Mouse (Mus musculus): ENCODE results near the gene Slc25a21. TPM values are rescaled to one million over a fixed set of nuclear protein-coding genes. Genes with fewer than 3 reads are reported as not detected.

Gene Slc25a21
- polyA plus RNA-seq, 1 experiment: 5.0 TPM

GRCm38 (mm10) chr12:56688482-56688840 is 508.8 kb downstream of the Slc25a21 start:
- H3K36me3 ChIP-seq (ENCODE audit: control insufficient read depth, insufficient read depth, low read length): no peaks in the 10 kb centered on the region
- no peak overlapping the region for H3K27ac ChIP-seq (ENCODE audit: insufficient read depth, low read depth, low read length)
- H3K27me3 ChIP-seq (replicated peaks; ENCODE audit: control insufficient read depth, insufficient read depth, low read length): peaks cover 6% of the 10 kb centered on the region
- DNase-seq: no peak
- WGBS: 5% methylated on average over 10 of the region's 10 CpGs
- no peak overlapping the region for H3K4me3 ChIP-seq (ENCODE audit: insufficient read depth, low read depth, low read length)
- H3K4me1 ChIP-seq (ENCODE audit: control insufficient read depth, insufficient read depth, low read length): no peaks in the 10 kb centered on the region
- TF ChIP-seq CTCF (conservative IDR thresholded peaks at IDR 0.05; ENCODE audit: insufficient read depth, insufficient read length, low read depth, low read length) (no peak), POLR2A (IDR thresholded peaks at IDR 0.05; ENCODE audit: low read depth, low read length) (no peak)

DNA sequence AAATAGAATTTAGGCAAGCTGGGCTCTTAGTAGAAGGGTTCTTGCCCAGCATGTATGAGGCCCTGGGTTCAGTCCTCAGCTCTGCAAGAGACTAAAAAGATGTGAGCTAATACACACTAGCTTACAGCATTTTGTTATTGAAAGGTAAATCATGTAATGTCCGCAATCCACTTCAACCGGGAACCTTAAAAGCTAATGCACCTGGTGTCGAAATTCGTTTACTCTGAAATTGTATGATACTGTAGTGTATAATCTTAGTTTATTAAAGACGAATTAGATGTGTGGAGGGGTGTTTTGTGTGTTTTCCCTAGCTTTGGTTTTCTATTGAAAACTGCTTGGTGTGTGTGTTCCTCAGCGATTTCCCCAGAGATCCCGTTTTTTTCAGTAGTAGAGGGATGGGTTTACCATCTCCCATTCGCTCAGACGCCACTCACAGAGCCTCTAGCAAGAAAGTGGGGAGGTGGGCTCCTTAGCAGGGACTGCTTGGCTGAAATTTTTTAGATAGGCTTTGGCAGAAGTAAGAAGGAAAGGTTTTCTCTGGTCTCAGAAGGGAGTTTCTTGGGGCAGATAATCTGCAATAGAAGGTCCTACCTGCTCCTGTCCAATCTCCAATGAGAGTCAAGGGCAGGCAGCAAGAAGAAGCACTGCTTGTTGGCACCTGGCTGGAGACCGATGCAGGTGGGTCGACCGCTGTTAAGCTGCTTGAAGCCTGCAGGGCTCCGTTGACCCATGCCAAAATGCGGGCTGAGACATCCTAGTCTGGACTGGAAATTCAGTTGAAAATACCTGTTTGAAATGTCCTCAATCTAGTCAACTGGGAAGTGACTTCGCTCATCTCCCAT is 509.4 kb downstream of the Slc25a21 start:
- no peaks in the 10 kb centered on the region for H3K36me3 ChIP-seq (ENCODE audit: control insufficient read depth, insufficient read depth, low read length)
- no peak overlapping the region for H3K27ac ChIP-seq (ENCODE audit: insufficient read depth, low read depth, low read length)
- H3K4me3 ChIP-seq (ENCODE audit: insufficient read depth, low read depth, low read length): no peak overlapping the region
- H3K4me1 ChIP-seq (ENCODE audit: control insufficient read depth, insufficient read depth, low read length): no peaks in the 10 kb centered on the region
- WGBS: 6% methylated on average over 15 of the region's 15 CpGs
- no peak for DNase-seq
- H3K27me3 ChIP-seq (replicated peaks; ENCODE audit: control insufficient read depth, insufficient read depth, low read length): peaks cover 6% of the 10 kb centered on the region
- TF ChIP-seq CTCF (conservative IDR thresholded peaks at IDR 0.05; ENCODE audit: insufficient read depth, insufficient read length, low read depth, low read length) (no peak), POLR2A (IDR thresholded peaks at IDR 0.05; ENCODE audit: low read depth, low read length) (no peak)

DNA sequence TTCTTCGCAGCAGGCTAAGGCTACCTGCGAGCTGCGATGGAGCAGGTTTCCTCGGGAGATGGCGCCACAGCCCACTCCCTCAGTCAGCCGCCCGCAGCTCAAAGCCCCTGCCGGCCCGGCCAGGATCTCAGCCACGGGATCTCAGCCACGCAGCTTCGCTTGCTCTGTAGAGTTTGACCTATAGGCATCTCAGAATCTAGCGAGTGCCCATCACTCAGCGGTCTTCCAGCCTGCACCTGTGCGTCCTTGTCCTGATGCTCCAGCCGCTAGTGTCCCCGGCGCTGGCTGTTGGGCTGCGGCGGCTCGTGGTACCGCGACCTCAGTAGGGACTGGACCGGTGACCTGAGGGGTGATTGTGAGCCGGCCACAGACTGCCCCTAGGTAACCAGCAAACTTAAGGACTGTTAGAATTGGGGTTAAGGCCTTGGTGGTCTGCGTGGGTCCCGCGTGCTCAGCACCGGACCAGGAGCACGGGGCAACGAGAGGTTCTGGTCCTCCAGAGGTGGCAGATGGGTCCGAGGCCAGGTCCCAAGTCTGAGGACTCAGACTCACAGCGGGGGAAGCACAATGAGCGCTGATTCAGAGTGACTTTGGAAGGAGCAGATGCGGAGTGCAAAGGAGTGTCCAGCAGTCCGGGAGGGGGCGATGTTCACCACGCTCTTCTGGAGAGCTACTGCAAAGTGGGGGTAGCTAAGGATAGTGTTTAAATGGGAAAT is 516.0 kb downstream of the Slc25a21 start:
- H3K4me3 ChIP-seq (ENCODE audit: insufficient read depth, low read depth, low read length): peak overlapping the region; percentile 12; the same call in 1 of the 2 replicates
- peaks cover 1% of the 10 kb centered on the region; the same call in 1 of the 2 replicates for H3K27me3 ChIP-seq (replicated peaks; ENCODE audit: control insufficient read depth, insufficient read depth, low read length)
- no peaks in the 10 kb centered on the region for H3K4me1 ChIP-seq (ENCODE audit: control insufficient read depth, insufficient read depth, low read length)
- no peaks in the 10 kb centered on the region for H3K36me3 ChIP-seq (ENCODE audit: control insufficient read depth, insufficient read depth, low read length)
- H3K27ac ChIP-seq (ENCODE audit: insufficient read depth, low read depth, low read length): no peak overlapping the region
- DNase-seq: peak; percentile 43
- TF ChIP-seq CTCF (conservative IDR thresholded peaks at IDR 0.05; ENCODE audit: insufficient read depth, insufficient read length, low read depth, low read length) (peak; percentile 65), POLR2A (IDR thresholded peaks at IDR 0.05; ENCODE audit: low read depth, low read length) (no peak)
- WGBS: 1% methylated on average over 38 of the region's 38 CpGs

GRCm38 (mm10) chr12:56677620-56678019 is 519.7 kb downstream of the Slc25a21 start:
- TF ChIP-seq POLR2A (IDR thresholded peaks at IDR 0.05; ENCODE audit: low read depth, low read length): no peak
- TF ChIP-seq CTCF (conservative IDR thresholded peaks at IDR 0.05; ENCODE audit: insufficient read depth, insufficient read length, low read depth, low read length): no peak
- no peak for DNase-seq
- Histone ChIP-seq H3K27me3 (replicated peaks; ENCODE audit: control insufficient read depth, insufficient read depth, low read length) (peaks cover 1% of the 10 kb centered on the region; the same call in 1 of the 2 replicates), H3K4me1 (ENCODE audit: control insufficient read depth, insufficient read depth, low read length) (no peaks in the 10 kb centered on the region), H3K27ac (ENCODE audit: insufficient read depth, low read depth, low read length) (no peak overlapping the region), H3K4me3 (ENCODE audit: insufficient read depth, low read depth, low read length) (no peak overlapping the region), H3K36me3 (ENCODE audit: control insufficient read depth, insufficient read depth, low read length) (no peaks in the 10 kb centered on the region)
- WGBS: 61% methylated on average over 7 of the region's 7 CpGs

DNA sequence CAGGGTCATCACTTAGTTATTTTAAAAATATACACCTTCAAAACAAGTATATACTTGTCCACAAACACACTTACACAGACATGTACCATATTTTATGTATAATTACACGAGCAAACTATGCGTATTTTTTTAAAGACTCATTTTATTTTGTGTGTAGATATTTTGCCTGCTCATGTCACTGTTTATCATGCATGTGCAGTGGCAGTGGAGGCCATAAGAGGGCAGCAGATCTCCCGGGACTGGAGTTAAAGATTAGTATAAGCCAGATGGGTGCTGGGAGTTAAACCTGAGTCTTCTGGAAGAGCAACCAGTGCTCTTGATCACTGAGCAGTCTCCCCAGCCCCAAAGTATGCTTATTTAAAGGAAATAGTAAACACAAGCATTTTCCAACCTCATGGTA is 522.5 kb downstream of the Slc25a21 start:
- Histone ChIP-seq H3K4me3 (ENCODE audit: insufficient read depth, low read depth, low read length) (no peak overlapping the region), H3K27ac (ENCODE audit: insufficient read depth, low read depth, low read length) (no peak overlapping the region), H3K27me3 (replicated peaks; ENCODE audit: control insufficient read depth, insufficient read depth, low read length) (no peaks in the 10 kb centered on the region), H3K4me1 (ENCODE audit: control insufficient read depth, insufficient read depth, low read length) (no peaks in the 10 kb centered on the region), H3K36me3 (ENCODE audit: control insufficient read depth, insufficient read depth, low read length) (no peaks in the 10 kb centered on the region)
- TF ChIP-seq POLR2A (IDR thresholded peaks at IDR 0.05; ENCODE audit: low read depth, low read length) (no peak), CTCF (conservative IDR thresholded peaks at IDR 0.05; ENCODE audit: insufficient read depth, insufficient read length, low read depth, low read length) (peak; percentile 65)
- WGBS: 32% methylated on average over 3 of the region's 3 CpGs
- DNase-seq: peak; percentile 46

- Histone ChIP-seq H3K4me1 (ENCODE audit: control insufficient read depth, insufficient read depth, low read length) (no peaks in the 10 kb centered on the region), H3K36me3 (ENCODE audit: control insufficient read depth, insufficient read depth, low read length) (no peaks in the 10 kb centered on the region), H3K27me3 (replicated peaks; ENCODE audit: control insufficient read depth, insufficient read depth, low read length) (no peaks in the 10 kb centered on the region), H3K27ac (ENCODE audit: insufficient read depth, low read depth, low read length) (no peak overlapping the region), H3K4me3 (ENCODE audit: insufficient read depth, low read depth, low read length) (no peak overlapping the region)
- no peak for DNase-seq
- no peak for TF ChIP-seq POLR2A (IDR thresholded peaks at IDR 0.05; ENCODE audit: low read depth, low read length)
- no peak for TF ChIP-seq CTCF (conservative IDR thresholded peaks at IDR 0.05; ENCODE audit: insufficient read depth, insufficient read length, low read depth, low read length)
- WGBS: 94% methylated on average over 9 of the region's 9 CpGs
These were observed 526.5 kb downstream of the Slc25a21 start for GRCm38 (mm10) chr12:56670795-56671194.

Data from kidney, adult 2 months (tissue).